Mouse (Mus musculus): Measurements from ENCODE around the gene Atl1. TPM values are rescaled to one million over a fixed set of nuclear protein-coding genes. Genes with fewer than 3 reads are reported as not detected.
A peak's percentile ranks its signal among the peaks of the same experiment; 100 is the strongest.

Atl1 gene
- total RNA-seq (2022), result 1 to 10 TPM in 3 of 4 experiments, under 1 TPM in 1; 0.87 to 3.8 (median 1.8) TPM

GRCm38 (mm10) chr12:69892371-69893251 is at the start of gene Atl1, which contains the start of gene Map4k5:
Gene Atl1 (plus strand): TSS chr12:69892614.
Gene Map4k5 (minus strand): TSS chr12:69893200.
- DNase-seq (ENCODE audit: low spot score in 2 of 2), result peak; percentile 77 to 86

- DNase-seq (ENCODE audit: low spot score in 2 of 2), result no peak
Observed at GRCm38 (mm10) chr12:69843531-69844445, 48.6 kb upstream of the Atl1 start.

- no peak for DNase-seq (ENCODE audit: low spot score in 2 of 2)
Observed at GRCm38 (mm10) chr12:69845722-69846121, 46.7 kb upstream of the Atl1 start.

GRCm38 (mm10) chr12:69846499-69846898 is 45.9 kb upstream of the Atl1 start:
- DNase-seq (ENCODE audit: low spot score in 2 of 2), result no peak

GRCm38 (mm10) chr12:69848083-69848878 is 44.1 kb upstream of the Atl1 start:
- DNase-seq (ENCODE audit: low spot score in 2 of 2), result no peak

GRCm38 (mm10) chr12:69852288-69852687 is 40.1 kb upstream of the Atl1 start:
- no peak for DNase-seq (ENCODE audit: low spot score in 2 of 2)

GRCm38 (mm10) chr12:69853387-69853786 is 39.0 kb upstream of the Atl1 start:
- DNase-seq (ENCODE audit: low spot score in 2 of 2), result no peak

GRCm38 (mm10) chr12:69853942-69854341 is 38.5 kb upstream of the Atl1 start:
- DNase-seq (ENCODE audit: low spot score in 2 of 2), result no peak

GRCm38 (mm10) chr12:69855641-69856300 is 36.6 kb upstream of the Atl1 start:
- DNase-seq (ENCODE audit: low spot score in 2 of 2), result no peak

GRCm38 (mm10) chr12:69856398-69856797 is 36.0 kb upstream of the Atl1 start:
- DNase-seq (ENCODE audit: low spot score in 2 of 2), result no peak

GRCm38 (mm10) chr12:69857597-69857996 is 34.8 kb upstream of the Atl1 start:
- DNase-seq (ENCODE audit: low spot score in 2 of 2), result no peak

- no peak for DNase-seq (ENCODE audit: low spot score in 2 of 2)
Observed at GRCm38 (mm10) chr12:69858847-69859246, 33.6 kb upstream of the Atl1 start.

- DNase-seq (ENCODE audit: low spot score in 2 of 2), result no peak
Observed at GRCm38 (mm10) chr12:69863505-69863904, 28.9 kb upstream of the Atl1 start.

- DNase-seq (ENCODE audit: low spot score in 2 of 2), result no peak
Observed at GRCm38 (mm10) chr12:69864164-69864692, 28.2 kb upstream of the Atl1 start.

- no peak for DNase-seq (ENCODE audit: low spot score in 2 of 2)
Observed at GRCm38 (mm10) chr12:69867338-69867737, 25.1 kb upstream of the Atl1 start.

GRCm38 (mm10) chr12:69871632-69872031 is 20.8 kb upstream of the Atl1 start:
- no peak for DNase-seq (ENCODE audit: low spot score in 2 of 2)

GRCm38 (mm10) chr12:69877842-69878363 is 14.5 kb upstream of the Atl1 start:
- DNase-seq (ENCODE audit: low spot score in 2 of 2), result no peak

GRCm38 (mm10) chr12:69879172-69879665 is 13.2 kb upstream of the Atl1 start:
- DNase-seq (ENCODE audit: low spot score in 2 of 2), result no peak

GRCm38 (mm10) chr12:69879739-69880138 is 12.7 kb upstream of the Atl1 start:
- DNase-seq (ENCODE audit: low spot score in 2 of 2), result no peak

Measured in gastrocnemius, adult 8-10 months (tissue).